Mouse (Mus musculus): ENCODE measurements at regions not wholly inside any gene's neighbourhood (a gene's known extent, or its start where the extent isn't known, plus 50 kb on each side); places are given as distances from the start of the nearest gene placed in this dataset.
"Not testable (repeated sequence)": the region's sequence is repeated elsewhere in the genome, so short reads cannot be mapped to it uniquely, and the experiment has no call there.

GRCm38 (mm10) chrX:19903962-19904930 is 155.1 kb upstream of the Chst7 start:
- intact Hi-C loops (cut with DNase I) = no loop called here
- peak; percentile 5 to 15 for DNase-seq (ENCODE audit: low spot score in 2 of 2)

DNA sequence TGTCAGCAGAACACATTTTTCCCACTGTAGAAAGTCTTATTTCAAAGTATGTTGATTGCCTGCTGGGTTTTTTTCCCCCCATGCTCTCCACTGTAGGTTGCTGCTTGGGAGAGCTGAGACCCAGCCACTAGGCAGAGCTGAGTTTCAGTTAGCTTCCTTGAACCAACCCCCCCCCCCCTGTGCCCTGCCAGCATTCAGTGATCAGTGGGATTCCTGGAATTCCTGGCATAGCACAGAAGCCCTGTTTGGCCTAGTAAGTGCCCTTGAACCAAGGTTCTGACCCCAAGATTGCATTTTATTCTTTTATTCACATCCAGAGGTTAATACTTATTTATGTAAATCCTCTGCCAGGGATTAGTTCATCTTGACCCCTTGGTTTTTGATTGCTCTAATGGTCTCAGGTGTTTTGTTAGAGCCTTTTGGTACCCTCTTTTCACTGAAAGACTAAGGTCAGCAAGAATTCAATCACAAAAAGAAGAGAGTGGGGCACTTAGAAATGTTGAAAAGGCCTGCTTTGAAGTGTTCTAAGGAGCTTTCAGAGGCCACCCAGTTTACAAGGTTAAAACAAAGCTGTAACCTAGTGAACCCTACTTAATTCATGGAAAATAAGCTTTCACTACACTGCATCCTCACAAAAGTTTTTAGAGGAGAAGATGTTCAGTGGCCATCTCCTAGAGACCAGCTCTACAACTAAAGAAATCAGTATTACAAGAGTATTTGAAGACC is 152.6 kb upstream of the Chst7 start:
- intact Hi-C loops (cut with DNase I) = no loop called here
- no peak for DNase-seq (ENCODE audit: low spot score in 2 of 2)

DNA sequence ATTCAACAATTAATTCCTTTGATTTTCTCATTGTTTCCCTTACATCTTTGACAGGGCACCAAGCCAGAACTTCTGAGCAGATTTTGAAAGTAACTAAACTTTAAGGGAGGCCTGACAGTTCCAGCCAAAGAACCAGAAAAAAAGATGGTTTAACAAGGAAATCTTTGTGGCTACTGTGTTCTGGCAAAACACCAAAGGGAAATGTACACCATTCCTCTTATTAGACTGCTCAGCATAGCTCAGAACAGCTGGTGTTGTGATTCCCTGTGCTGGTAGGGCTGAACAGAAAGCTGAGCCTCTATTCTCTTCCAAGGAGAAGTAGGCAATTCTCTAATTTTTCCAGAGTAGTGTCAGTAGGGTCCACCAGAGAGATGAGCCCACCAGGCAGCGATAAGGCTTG is 142.4 kb upstream of the Chst7 start:
- no peak for DNase-seq (ENCODE audit: low spot score in 2 of 2)
- intact Hi-C loops (cut with DNase I) = no loop called here

GRCm38 (mm10) chrX:19929376-19929775 is 130.0 kb upstream of the Chst7 start:
- intact Hi-C loops (cut with DNase I); DNase-seq (ENCODE audit: low spot score in 2 of 2): not testable (repeated sequence)

GRCm38 (mm10) chrX:19929866-19930265 is 129.5 kb upstream of the Chst7 start:
- no peak for DNase-seq (ENCODE audit: low spot score in 2 of 2)
- intact Hi-C loops (cut with DNase I) = no loop called here

- DNase-seq (ENCODE audit: low spot score in 2 of 2) = no peak
Observed at GRCm38 (mm10) chrX:19943305-19943704, 116.1 kb upstream of the Chst7 start.

More at GRCm38 (mm10) chrX:19943305-19943704, 116.1 kb upstream of the Chst7 start:
- intact Hi-C loops (cut with DNase I) = no loop called here

Data from left cerebral cortex, postnatal 14 days (tissue).